Mouse (Mus musculus) brain, adult 2 months (tissue): Measurements from ENCODE around the gene 1500009C09Rik.
A peak's percentile ranks its signal among the peaks of the same experiment; 100 is the strongest.
"Not testable (repeated sequence)": the region's sequence is repeated elsewhere in the genome, so short reads cannot be mapped to it uniquely, and the experiment has no call there.

Source experiments
- DNase-seq: peaks from one replicate; pipeline ENCODE4 v3.0.0; 2011; ENCODE audit warnings: low read depth, low spot score

1500009C09Rik gene

GRCm38 (mm10) chr15:82218778-82219666, 33.2 kb upstream of the 1500009C09Rik start:
- DNase-seq, result no peak

DNA sequence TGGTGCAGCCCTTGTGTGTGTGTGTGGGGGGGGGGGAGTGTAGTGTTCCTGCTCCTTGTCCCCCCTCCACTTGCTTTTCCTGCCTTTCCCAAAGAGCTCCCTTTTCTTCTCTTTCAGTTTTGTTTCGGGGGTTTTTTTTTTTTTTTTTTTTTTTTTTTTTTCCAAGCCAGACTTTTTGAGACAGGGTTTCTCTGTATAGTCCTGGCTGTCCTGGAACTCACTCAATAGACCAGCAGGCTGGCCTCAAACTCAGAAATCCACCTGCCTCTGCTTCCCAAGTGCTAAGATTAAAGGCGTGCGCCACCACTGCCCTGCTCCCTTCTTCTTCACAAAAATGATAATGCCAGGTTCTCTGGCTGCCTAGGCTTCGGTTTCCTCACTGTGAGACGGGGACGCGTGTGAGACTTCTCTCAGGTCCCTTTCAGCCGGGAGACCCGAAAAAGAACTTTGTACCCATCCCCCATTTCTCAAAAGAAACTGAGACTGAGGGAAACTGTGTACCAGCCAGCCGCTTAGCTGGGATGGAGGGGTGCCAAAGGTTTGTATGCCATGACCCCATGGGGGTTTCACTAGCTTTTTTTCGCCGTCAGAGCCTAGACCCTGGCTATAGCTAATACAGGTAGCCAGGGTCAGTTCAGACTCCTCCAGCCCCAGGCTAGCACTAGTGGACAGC, 32.1 kb upstream of the 1500009C09Rik start:
- DNase-seq, result no peak

GRCm38 (mm10) chr15:82221104-82221860, 30.9 kb upstream of the 1500009C09Rik start:
- peak; percentile 54 for DNase-seq

DNA sequence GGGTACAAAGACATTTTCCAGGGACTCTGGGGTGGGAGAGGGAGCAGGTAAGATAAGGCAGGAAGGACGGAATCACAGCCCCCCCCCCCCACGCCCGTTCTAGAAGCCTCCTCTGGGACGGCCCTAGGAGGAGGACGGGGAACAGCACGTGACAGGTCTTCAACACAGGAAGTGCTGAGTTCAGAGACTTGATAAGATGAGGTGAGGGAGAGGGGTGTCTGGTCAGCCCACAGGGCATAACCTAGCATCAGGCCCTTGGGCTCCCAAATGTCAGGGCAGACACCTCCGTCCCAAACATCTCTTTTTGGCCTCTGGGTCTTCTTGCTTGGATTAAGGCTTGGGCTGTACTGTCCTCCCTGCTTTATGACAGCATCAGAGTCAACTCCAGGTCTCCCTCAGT, 28.9 kb upstream of the 1500009C09Rik start:
- no peak for DNase-seq

GRCm38 (mm10) chr15:82223657-82224601, 28.3 kb upstream of the 1500009C09Rik start, which contains the start of gene Tnfrsf13c:
Gene Tnfrsf13c, minus strand, starts transcription at chr15:82224369.
- no peak for DNase-seq

- no peak for DNase-seq
These were observed 27.5 kb upstream of the 1500009C09Rik start for GRCm38 (mm10) chr15:82224602-82225215.

DNA sequence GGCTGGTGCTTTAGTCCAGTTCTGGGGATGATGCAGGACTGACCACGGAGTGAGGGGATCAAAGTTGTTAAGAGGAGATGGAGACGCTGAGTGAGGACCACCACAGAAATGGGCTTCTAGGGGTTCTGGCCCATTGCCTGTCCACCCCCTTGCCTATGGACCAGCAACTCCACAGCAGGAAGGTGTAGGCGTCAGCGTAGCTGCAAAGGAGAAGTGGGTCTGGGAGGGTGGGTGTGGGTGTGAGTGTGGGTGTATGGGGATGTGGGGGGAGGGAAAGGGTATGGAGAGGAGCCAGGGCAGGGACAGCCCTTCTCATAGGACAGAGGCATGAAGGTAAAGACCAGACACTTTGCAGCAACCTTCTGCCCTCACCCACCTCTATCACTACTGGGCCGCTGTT, 26.4 kb upstream of the 1500009C09Rik start:
- DNase-seq, result no peak

DNA sequence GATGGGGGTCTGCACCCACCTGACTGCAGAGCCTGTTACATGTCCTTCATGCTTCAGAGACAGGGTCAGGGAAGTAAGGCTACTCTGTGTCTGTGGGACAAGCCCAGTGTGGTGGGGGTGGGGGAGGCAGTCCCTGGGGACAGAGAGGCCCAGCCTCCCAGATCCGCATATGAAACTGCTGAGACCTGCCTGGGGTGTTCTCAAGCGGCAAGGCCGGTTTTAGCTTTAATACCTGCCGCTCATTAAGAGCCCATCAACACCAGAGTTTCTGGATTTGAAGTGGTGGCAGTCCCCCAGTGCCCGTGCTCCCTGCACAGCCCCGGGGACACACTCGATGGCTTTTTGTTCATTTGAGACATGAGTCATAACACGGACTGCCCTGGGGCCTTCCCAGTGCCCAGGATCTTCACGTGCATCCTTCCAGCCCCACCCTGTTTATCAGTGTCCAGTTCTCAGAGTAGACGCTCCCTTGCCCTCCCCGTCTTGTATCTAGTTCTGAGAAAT, 22.6 kb upstream of the 1500009C09Rik start:
- DNase-seq, result no peak

GRCm38 (mm10) chr15:82230098-82230611, 22.0 kb upstream of the 1500009C09Rik start:
- no peak for DNase-seq

DNA sequence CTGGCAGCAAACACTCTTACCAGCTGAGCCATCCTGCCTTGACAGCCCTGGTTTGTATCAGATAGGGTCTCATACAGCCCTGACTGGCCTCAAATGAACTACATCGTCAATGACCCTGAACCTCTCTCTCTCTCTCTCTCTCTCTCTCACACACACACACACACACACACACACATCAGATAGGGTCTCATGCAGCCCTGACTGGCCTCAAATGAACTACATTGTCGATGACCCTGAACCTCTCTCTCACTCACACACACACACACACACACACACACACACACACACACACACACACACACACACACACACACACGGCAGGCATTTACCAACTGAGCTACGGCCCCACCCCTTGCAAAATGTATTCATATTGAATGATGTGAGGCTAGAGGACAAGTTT, 21.1 kb upstream of the 1500009C09Rik start:
- no peak for DNase-seq

DNA sequence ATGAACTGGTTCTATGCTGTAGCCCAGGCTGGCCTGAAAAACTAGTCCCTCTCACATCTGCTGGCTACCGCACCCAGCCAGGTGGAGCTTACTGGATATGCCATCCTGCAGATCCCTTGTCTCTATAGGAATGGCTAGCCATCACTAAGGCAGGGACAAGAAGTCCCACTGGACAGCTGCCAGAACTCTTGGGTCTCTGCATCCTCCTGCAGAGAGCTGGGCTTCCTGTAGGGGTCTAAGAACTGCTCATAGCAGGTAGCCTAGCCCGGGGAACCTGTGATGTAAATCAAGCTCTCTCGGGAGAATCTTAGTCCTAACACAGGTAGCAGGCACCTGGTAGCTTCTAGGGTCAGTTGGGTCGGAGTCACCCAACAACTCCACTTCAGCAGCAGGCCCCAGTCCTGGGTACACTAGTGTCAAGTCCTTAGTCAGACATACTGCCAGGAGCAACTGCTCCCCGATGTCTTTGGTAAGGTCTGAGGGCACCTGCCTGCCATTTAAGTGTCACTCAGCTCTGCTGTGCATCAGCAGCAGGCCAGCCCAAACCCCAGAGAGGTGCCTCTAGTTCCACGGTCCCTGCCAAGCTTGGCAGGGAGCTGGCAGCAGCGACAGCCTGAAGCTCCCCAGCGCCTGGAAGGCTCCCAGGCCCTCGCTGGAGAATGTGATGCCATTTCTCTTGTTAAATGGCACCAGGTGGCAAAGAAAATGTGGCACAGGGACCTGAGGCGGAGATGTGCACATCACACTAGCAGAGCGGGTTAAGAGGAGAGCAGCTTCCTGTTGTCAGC, 20.4 kb upstream of the 1500009C09Rik start:
- DNase-seq, result peak; percentile 96

DNA sequence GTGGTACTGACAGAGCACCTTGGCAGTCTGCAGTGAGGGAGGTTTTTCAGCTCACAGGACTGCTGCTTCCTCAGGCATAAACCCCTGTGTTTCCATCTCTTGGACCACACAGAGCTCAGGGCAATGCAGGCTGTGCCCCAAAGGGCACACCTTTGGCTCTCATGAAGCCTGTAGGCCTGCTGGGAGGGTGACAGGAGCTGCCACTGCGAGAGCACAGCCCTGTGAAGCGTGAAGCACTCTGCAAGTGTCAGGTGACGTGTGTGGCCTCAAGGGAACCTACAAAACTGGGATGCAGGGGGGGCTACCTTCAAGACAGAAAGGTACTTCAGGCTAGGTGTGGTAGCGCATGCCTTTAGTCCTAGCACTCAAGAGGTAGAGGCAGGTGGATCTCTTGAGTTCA, 19.5 kb upstream of the 1500009C09Rik start:
- no peak for DNase-seq

GRCm38 (mm10) chr15:82235661-82236060, 16.5 kb upstream of the 1500009C09Rik start:
- DNase-seq, result no peak

GRCm38 (mm10) chr15:82236565-82236964, 15.6 kb upstream of the 1500009C09Rik start:
- DNase-seq, result peak; percentile 88

DNA sequence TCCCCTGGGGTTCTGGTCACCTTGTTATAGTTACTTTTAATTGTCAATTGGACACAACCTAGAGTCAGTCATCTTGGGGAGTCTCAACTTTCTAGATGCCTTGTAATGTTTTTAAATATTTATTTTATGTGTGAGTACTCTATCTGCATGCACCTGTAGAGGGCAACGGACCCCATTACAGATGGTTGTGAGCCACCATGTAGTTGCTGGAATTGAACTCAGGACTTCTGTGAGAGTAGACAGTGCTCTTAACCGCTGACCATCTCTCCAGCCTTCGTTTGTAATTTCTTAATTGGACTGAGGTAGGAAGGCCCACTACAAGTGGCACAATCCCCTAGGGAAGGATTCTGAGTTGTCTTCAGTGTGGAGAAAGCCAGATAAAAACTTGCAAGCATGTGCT, 8.9 kb upstream of the 1500009C09Rik start:
- no peak for DNase-seq

DNA sequence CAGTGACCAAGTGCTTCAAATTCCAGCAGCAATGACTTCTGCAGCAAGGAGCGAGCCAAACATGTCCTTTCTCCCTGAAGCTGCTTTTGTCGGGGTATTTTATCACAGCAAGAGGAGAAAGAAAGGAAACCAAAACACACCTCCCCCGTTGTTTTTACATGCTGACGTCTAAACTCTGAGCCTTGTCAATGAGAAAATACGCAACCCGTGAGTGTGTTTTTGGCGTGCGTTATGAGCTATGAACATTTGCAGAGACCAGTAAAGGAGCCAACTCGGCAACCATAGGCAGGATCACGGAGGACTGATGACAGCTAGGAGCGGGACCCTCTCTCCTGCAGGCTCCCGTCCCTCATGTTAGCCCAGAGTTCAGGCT, 8.5 kb upstream of the 1500009C09Rik start:
- peak; percentile 54 for DNase-seq

DNA sequence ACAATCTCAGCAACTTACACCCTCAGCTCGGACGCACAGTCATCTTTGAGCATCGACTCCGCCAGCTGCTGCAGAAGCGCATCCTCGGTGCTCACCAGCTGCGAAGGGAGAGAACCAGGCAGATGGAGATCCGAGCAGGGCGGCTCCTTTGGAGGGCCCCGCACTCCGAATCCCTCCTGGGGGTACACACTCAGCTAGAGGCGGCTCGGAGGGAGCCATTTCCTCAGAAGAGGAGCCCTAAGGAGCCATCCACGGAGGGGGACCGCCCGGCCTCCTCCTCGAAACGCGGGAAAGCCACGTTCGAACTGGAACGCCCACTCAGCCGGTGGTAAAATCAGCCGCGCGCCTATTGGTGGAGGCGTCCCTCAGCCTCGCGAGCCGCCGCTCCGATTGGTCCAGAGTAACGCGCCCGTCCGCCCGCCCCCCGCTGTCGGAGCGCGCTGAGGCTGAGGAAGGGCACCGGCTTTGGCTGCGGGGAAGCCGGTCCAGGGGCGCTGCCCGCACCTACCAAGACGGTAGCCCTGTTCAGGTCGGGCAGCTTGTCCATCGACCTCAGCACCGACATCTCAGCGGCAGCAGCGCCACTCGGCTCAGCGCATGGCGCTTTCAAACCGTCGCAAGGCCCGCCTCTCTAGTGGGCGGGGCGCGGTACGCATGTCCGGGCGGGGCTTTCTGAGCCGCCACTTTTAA, 7.9 kb upstream of the 1500009C09Rik start, which contains the start of gene Cenpm:
Gene Cenpm (minus strand): TSS at position 634 of the 690 bp plus-strand sequence.
- peak; percentile 91 for DNase-seq

GRCm38 (mm10) chr15:82244805-82245161, 7.4 kb upstream of the 1500009C09Rik start:
- DNase-seq, result not testable (repeated sequence)
